Mouse (Mus musculus): ENCODE results near the gene Pramef12. TPM values are rescaled to one million over a fixed set of nuclear protein-coding genes. Genes with fewer than 3 reads are reported as not detected.

Pramef12 gene
- total and polyA plus RNA-seq, 3 experiments = not detected

DNA sequence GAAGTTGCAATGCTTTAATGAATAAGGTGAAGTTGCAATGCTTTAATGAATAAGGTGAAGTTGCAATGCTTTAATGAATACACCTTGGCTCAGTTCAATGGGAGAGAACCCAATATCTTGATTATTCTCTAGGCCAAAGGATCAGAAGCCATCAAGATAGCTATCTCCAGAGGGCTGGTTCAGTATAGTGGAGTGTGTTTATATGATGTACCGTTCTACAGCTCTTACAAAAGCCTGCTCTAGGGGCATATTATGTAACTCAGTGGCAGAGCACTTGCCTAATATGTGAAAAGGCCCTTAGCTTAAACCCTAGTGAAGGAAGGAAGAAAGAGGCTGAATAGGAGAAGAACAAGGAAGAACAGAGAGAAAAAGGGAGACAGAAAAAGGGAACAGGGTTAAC, 33.3 kb upstream of the Pramef12 start:
- Histone ChIP-seq H3K9me3 (replicated peaks; ENCODE audit: insufficient read depth, low read length) (no peaks in the 10 kb centered on the region), H3K27me3 (ENCODE audit: control insufficient read depth in 1 of 2, insufficient read depth in 2 of 2, low read length in 2 of 2) (no peaks in the 10 kb centered on the region), H3K36me3 (ENCODE audit: control insufficient read depth in 1 of 2, insufficient read depth in 2 of 2, low read length in 2 of 2) (no peaks in the 10 kb centered on the region), H3K79me2 (ENCODE audit: control insufficient read depth, insufficient read depth, low read length, poor library complexity) (no peaks in the 10 kb centered on the region), H3K27ac (ENCODE audit: control insufficient read depth, low read depth, low read length) (no peak overlapping the region), H3K4me3 (ENCODE audit: control insufficient read depth in 1 of 2, insufficient read depth in 1 of 2, low read depth in 2 of 2, low read length in 2 of 2) (no peak overlapping the region), H3K9ac (ENCODE audit: control insufficient read depth, low read depth, low read length, poor library complexity, severe bottlenecking) (no peak overlapping the region), H3K4me1 (ENCODE audit: control insufficient read depth in 1 of 2, insufficient read depth in 2 of 2, low read length in 2 of 2) (no peaks in the 10 kb centered on the region)
- no peak for DNase-seq (ENCODE audit: low read depth, low spot score)
- TF ChIP-seq E2F4 (IDR thresholded peaks at IDR 0.05; ENCODE audit: borderline replicate concordance, low read depth, low read length) (no peak), NELFE (IDR thresholded peaks at IDR 0.05; ENCODE audit: low read depth, low read length) (no peak), CHD2 (IDR thresholded peaks at IDR 0.05; ENCODE audit: low read length) (no peak), ZMIZ1 (IDR thresholded peaks at IDR 0.05; ENCODE audit: low read depth, low read length) (no peak), CTCF (IDR thresholded peaks at IDR 0.05 in 2 of 3, conservative IDR thresholded peaks at IDR 0.05 in 1 of 3; ENCODE audit: control insufficient read depth in 1 of 3, insufficient read depth in 1 of 3, low read depth in 2 of 3, low read length in 3 of 3, poor library complexity in 1 of 3, severe bottlenecking in 1 of 3) (no peak)

GRCm38 (mm10) chr4:144441095-144441494, 32.8 kb upstream of the Pramef12 start:
- DNase-seq (ENCODE audit: low read depth, low spot score) = no peak
- H3K36me3 ChIP-seq (ENCODE audit: control insufficient read depth in 1 of 2, insufficient read depth in 2 of 2, low read length in 2 of 2) = no peaks in the 10 kb centered on the region
- H3K4me3 ChIP-seq (ENCODE audit: control insufficient read depth in 1 of 2, insufficient read depth in 1 of 2, low read depth in 2 of 2, low read length in 2 of 2) = no peak overlapping the region
- H3K27ac ChIP-seq (ENCODE audit: control insufficient read depth, low read depth, low read length) = no peak overlapping the region
- H3K4me1 ChIP-seq (ENCODE audit: control insufficient read depth in 1 of 2, insufficient read depth in 2 of 2, low read length in 2 of 2) = no peaks in the 10 kb centered on the region
- H3K79me2 ChIP-seq (ENCODE audit: control insufficient read depth, insufficient read depth, low read length, poor library complexity) = no peaks in the 10 kb centered on the region
- no peak overlapping the region for H3K9ac ChIP-seq (ENCODE audit: control insufficient read depth, low read depth, low read length, poor library complexity, severe bottlenecking)
- TF ChIP-seq ZKSCAN1 (IDR thresholded peaks at IDR 0.05; ENCODE audit: low read depth, low read length) (no peak), UBTF (IDR thresholded peaks at IDR 0.05; ENCODE audit: borderline replicate concordance, insufficient read depth, low read depth, low read length) (no peak), USF2 (IDR thresholded peaks at IDR 0.05; ENCODE audit: borderline replicate concordance in 1 of 2, insufficient read depth in 1 of 2, low read depth in 1 of 2, low read length in 2 of 2) (no peak), RAD21 (IDR thresholded peaks at IDR 0.05; ENCODE audit: low read depth, low read length) (no peak), GABPA (IDR thresholded peaks at IDR 0.05; ENCODE audit: low read depth, low read length) (no peak), GATA1 (IDR thresholded peaks at IDR 0.05; ENCODE audit: low read depth, low read length) (no peak), ZMIZ1 (IDR thresholded peaks at IDR 0.05; ENCODE audit: low read depth, low read length) (no peak), TCF12 (IDR thresholded peaks at IDR 0.05; ENCODE audit: low read depth, low read length) (no peak)
- no peaks in the 10 kb centered on the region for H3K27me3 ChIP-seq (ENCODE audit: control insufficient read depth in 1 of 2, insufficient read depth in 2 of 2, low read length in 2 of 2)
- no peaks in the 10 kb centered on the region for H3K9me3 ChIP-seq (replicated peaks; ENCODE audit: insufficient read depth, low read length)

- H3K4me1 ChIP-seq (ENCODE audit: control insufficient read depth in 1 of 2, insufficient read depth in 2 of 2, low read length in 2 of 2) = no peaks in the 10 kb centered on the region
- no peak within 1 kb of the TSS for H3K4me3 ChIP-seq (ENCODE audit: control insufficient read depth in 1 of 2, insufficient read depth in 1 of 2, low read depth in 2 of 2, low read length in 2 of 2)
- no peaks in the 10 kb centered on the region for H3K79me2 ChIP-seq (ENCODE audit: control insufficient read depth, insufficient read depth, low read length, poor library complexity)
- no peak within 1 kb of the TSS for H3K27ac ChIP-seq (ENCODE audit: control insufficient read depth, low read depth, low read length)
- TF ChIP-seq TAL1 (IDR thresholded peaks at IDR 0.05; ENCODE audit: low read length) (no peak), ZMIZ1 (IDR thresholded peaks at IDR 0.05; ENCODE audit: low read depth, low read length) (no peak), CHD2 (IDR thresholded peaks at IDR 0.05; ENCODE audit: low read length) (no peak), MXI1 (IDR thresholded peaks at IDR 0.05; ENCODE audit: low read depth, low read length) (no peak), GATA1 (IDR thresholded peaks at IDR 0.05; ENCODE audit: low read depth, low read length) (no peak), SIN3A (IDR thresholded peaks at IDR 0.05; ENCODE audit: low read length) (no peak), MAZ (IDR thresholded peaks at IDR 0.05; ENCODE audit: low read depth, low read length) (no peak), POLR2AphosphoS5 (IDR thresholded peaks at IDR 0.05; ENCODE audit: borderline replicate concordance, low read depth, low read length) (no peak), CTCF (IDR thresholded peaks at IDR 0.05 in 2 of 3, conservative IDR thresholded peaks at IDR 0.05 in 1 of 3; ENCODE audit: control insufficient read depth in 1 of 3, insufficient read depth in 1 of 3, low read depth in 2 of 3, low read length in 3 of 3, poor library complexity in 1 of 3, severe bottlenecking in 1 of 3) (no peak), ZKSCAN1 (IDR thresholded peaks at IDR 0.05; ENCODE audit: low read depth, low read length) (no peak), MYB (IDR thresholded peaks at IDR 0.05; ENCODE audit: low read depth, low read length) (no peak), EP300 (IDR thresholded peaks at IDR 0.05; ENCODE audit: low read depth in 1 of 2, low read length in 2 of 2) (no peak), MYC (IDR thresholded peaks at IDR 0.05; ENCODE audit: low read depth, low read length) (no peak), JUND (IDR thresholded peaks at IDR 0.05; ENCODE audit: low read depth, low read length) (no peak), USF2 (IDR thresholded peaks at IDR 0.05; ENCODE audit: borderline replicate concordance in 1 of 2, insufficient read depth in 1 of 2, low read depth in 1 of 2, low read length in 2 of 2) (no peak), POLR2AphosphoS2 (IDR thresholded peaks at IDR 0.05; ENCODE audit: low read length) (no peak), KAT2A (conservative IDR thresholded peaks at IDR 0.05; ENCODE audit: low read depth, low read length) (no peak), RCOR1 (IDR thresholded peaks at IDR 0.05; ENCODE audit: low read depth, low read length) (no peak)
- H3K9me3 ChIP-seq (replicated peaks; ENCODE audit: insufficient read depth, low read length) = no peaks in the 10 kb centered on the region
- no peak for DNase-seq (ENCODE audit: low read depth, low spot score)
- no peak within 1 kb of the TSS for H3K9ac ChIP-seq (ENCODE audit: control insufficient read depth, low read depth, low read length, poor library complexity, severe bottlenecking)
- no peaks in the 10 kb centered on the region for H3K36me3 ChIP-seq (ENCODE audit: control insufficient read depth in 1 of 2, insufficient read depth in 2 of 2, low read length in 2 of 2)
- no peaks in the 10 kb centered on the region for H3K27me3 ChIP-seq (ENCODE audit: control insufficient read depth in 1 of 2, insufficient read depth in 2 of 2, low read length in 2 of 2)
Observed at GRCm38 (mm10) chr4:144438672-144439071, 30.4 kb upstream of the Pramef12 start, which contains the start of gene 1700012P22Rik. 1700012P22Rik (minus strand) TSS chr4:144438772.
